Mouse (Mus musculus) liver, postnatal 0 days (tissue): ENCODE data around the gene Gm8947.
"Not testable (repeated sequence)": the region's sequence is repeated elsewhere in the genome, so short reads cannot be mapped to it uniquely, and the experiment has no call there.

Source experiments
- CTCF ChIP-seq: sonication (generic); IDR thresholded peaks from 2 replicates; pipeline ENCODE4 v1.5.1; 2016; ENCODE audit warnings: antibody characterized with exemption, low read depth
- EP300 ChIP-seq: IDR thresholded peaks from 2 replicates; pipeline ENCODE4 v1.6.1; 2016; ENCODE audit warnings: antibody characterized with exemption, low read depth, mild to moderate bottlenecking

DNA sequence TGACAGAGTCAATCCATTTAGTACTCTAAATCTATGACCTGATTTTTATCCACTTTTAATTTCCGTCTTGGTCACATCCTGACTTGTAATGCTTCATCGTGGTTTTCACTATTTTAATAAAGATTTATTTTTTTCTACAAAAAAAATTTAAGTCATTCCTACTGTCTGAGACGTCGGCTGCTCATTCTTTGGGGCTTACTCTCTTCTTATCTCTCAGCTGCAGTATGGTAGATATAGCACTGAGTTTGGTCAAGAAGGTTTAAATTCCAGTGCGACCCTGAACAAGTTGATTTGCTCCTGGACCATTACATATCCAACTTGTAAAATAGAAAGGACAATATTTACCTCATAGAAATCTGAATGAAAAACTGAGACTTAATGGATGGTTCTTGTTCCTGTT, 19.5 kb downstream of the Gm8947 start:
- not testable (repeated sequence) for TF ChIP-seq CTCF, EP300
